Mouse (Mus musculus) cerebellum, adult 9-10 months (tissue): ENCODE measurements at regions not wholly inside any gene's neighbourhood (a gene's known extent, or its start where the extent isn't known, plus 50 kb on each side); places are given as distances from the start of the nearest gene placed in this dataset.
A peak's percentile ranks its signal among the peaks of the same experiment; 100 is the strongest.

ENCODE experiments used
- DNase-seq: peaks from one replicate; pipeline ENCODE4 v3.0.0; 2022

- DNase-seq: no peak
Measured at GRCm38 (mm10) chr10:70738686-70739085, 82.9 kb upstream of the Phyhipl start.

GRCm38 (mm10) chr10:70733956-70734355, 78.2 kb upstream of the Phyhipl start:
- DNase-seq: no peak

- no peak for DNase-seq
Measured at GRCm38 (mm10) chr10:70733478-70733877, 77.7 kb upstream of the Phyhipl start.

- DNase-seq: no peak
Measured at GRCm38 (mm10) chr10:70725091-70725490, 69.3 kb upstream of the Phyhipl start.

GRCm38 (mm10) chr10:70722783-70723182, 67.0 kb upstream of the Phyhipl start:
- no peak for DNase-seq

- no peak for DNase-seq
Measured at GRCm38 (mm10) chr10:70722381-70722780, 66.6 kb upstream of the Phyhipl start.

- DNase-seq: peak; percentile 63
Measured at GRCm38 (mm10) chr10:70717464-70717863, 61.7 kb upstream of the Phyhipl start.

- DNase-seq: peak; percentile 77
Measured at GRCm38 (mm10) chr10:70717025-70717424, 61.3 kb upstream of the Phyhipl start.

- no peak for DNase-seq
Measured at GRCm38 (mm10) chr10:70713306-70713705, 57.5 kb upstream of the Phyhipl start.

GRCm38 (mm10) chr10:70708806-70709205, 53.0 kb upstream of the Phyhipl start:
- DNase-seq: no peak
